Mouse (Mus musculus) embryonic fibroblast, embryonic 13.5 days (primary cell): ENCODE measurements around the gene Sgip1.

Experiments used
- CTCF ChIP-seq: IDR thresholded peaks from 2 replicates; pipeline ENCODE4 v1.5.1; 2011; ENCODE audit warnings: mild to moderate bottlenecking, control low read depth, low read length, moderate library complexity, borderline replicate concordance; ENCODE audit not compliant: insufficient read depth
- POLR2A ChIP-seq: IDR thresholded peaks from 2 replicates; pipeline ENCODE4 v1.6.1; 2011; ENCODE audit warnings: low read depth, mild to moderate bottlenecking, control low read depth, low read length, moderate library complexity

- TF ChIP-seq CTCF, result no peak
- TF ChIP-seq POLR2A, result no peak
Observed at GRCm38 (mm10) chr4:102775596-102776270, 34.6 kb downstream of the Sgip1 start.
